Mouse (Mus musculus): Measurements from ENCODE around the gene Kcna3. TPM values are rescaled to one million over a fixed set of nuclear protein-coding genes. Genes with fewer than 3 reads are reported as not detected.

Gene Kcna3
- 0.51 and 0.76 TPM in 2 replicates for polyA plus RNA-seq (2012; rRNA removed)
- 0.58 and 1.1 TPM in 2 replicates for polyA plus RNA-seq (2014; fragmentation: Nextera tagmentation; extraction: Ambion mirVana)

- peak within 1 kb of the TSS; percentile 59 for H3K4me2 ChIP-seq (ENCODE audit: low read depth)
- H3K27ac ChIP-seq: no peak within 1 kb of the TSS
- H3K36me3 ChIP-seq (replicated peaks; ENCODE audit: control insufficient read depth, insufficient read depth, low read depth): no peaks in the 10 kb centered on the region
- H3K9ac ChIP-seq (replicated peaks): no peak within 1 kb of the TSS
- WGBS (ENCODE audit: insufficient replicate concordance): under 1% methylated on average over 56 of the region's 80 CpGs
- no peaks in the 10 kb centered on the region for H3K9me3 ChIP-seq (ENCODE audit: control insufficient read depth, low read length)
- peaks cover 29% of the 10 kb centered on the region for H3K27me3 ChIP-seq (ENCODE audit: control insufficient read depth, insufficient read depth, low read length)
- TF ChIP-seq CTCF (IDR thresholded peaks at IDR 0.05; ENCODE audit: low read depth) (no peak), EP300 (IDR thresholded peaks at IDR 0.05; ENCODE audit: low read depth) (no peak)
- H3K4me1 ChIP-seq (replicated peaks; ENCODE audit: control insufficient read depth in 2 of 2, insufficient read depth in 2 of 2, low read length in 1 of 2): 0 out of 4 replicates have a peak, but pooled peaks cover 0 to 2% of the 10 kb centered on the region in 2 experiments
- ATAC-seq (ENCODE audit: insufficient read depth): peak; percentile 83
- DNase-seq (ENCODE audit: low read depth in 3 of 3, low spot score in 3 of 3): peak in 2 of 3 experiments; percentile 6 to 7
- H3K4me3 ChIP-seq (ENCODE audit: insufficient read depth in 1 of 2, low read depth in 2 of 2, low read length in 2 of 2): peak within 1 kb of the TSS; percentile 55 to 59
Measured at GRCm38 (mm10) chr3:107035521-107036457, at the start of gene Kcna3. Gene Kcna3, plus strand, starts transcription at chr3:107036169.

DNA sequence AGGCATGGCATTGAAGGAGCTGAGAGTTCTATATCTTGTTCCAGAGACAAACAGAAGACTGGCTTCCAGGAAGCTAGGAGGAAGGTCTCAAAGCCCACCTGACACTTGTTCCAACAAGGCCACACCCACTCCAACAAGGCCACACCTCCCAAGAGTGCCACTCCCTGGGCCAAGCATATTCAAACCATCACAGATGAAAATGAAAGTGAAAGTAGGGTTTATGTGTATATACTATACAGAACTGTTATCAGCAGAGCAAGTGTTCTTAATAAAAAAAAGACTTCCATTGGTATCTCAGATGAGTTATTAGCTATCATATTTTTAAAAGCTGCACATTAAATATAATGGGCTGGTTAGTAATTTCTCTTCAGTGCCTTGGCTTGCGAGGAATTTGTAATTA, 44.6 kb upstream of the Kcna3 start:
- H3K4me3 ChIP-seq (ENCODE audit: insufficient read depth in 1 of 2, low read depth in 2 of 2, low read length in 2 of 2): no peak overlapping the region
- H3K36me3 ChIP-seq (replicated peaks; ENCODE audit: control insufficient read depth, insufficient read depth, low read depth): no peaks in the 10 kb centered on the region
- no peaks in the 10 kb centered on the region for H3K27me3 ChIP-seq (ENCODE audit: control insufficient read depth, insufficient read depth, low read length)
- no peaks in the 10 kb centered on the region for H3K9me3 ChIP-seq (ENCODE audit: control insufficient read depth, low read length)
- H3K27ac ChIP-seq: no peak overlapping the region
- no peak overlapping the region for H3K9ac ChIP-seq (replicated peaks)
- no peak for TF ChIP-seq EP300 (IDR thresholded peaks at IDR 0.05; ENCODE audit: low read depth)
- TF ChIP-seq CTCF (IDR thresholded peaks at IDR 0.05; ENCODE audit: low read depth): no peak
- no peaks in the 10 kb centered on the region for H3K4me1 ChIP-seq (replicated peaks; ENCODE audit: control insufficient read depth in 2 of 2, insufficient read depth in 2 of 2, low read length in 1 of 2)
- 71% methylated on average over 1 of the region's 1 CpGs for WGBS (ENCODE audit: insufficient replicate concordance)
- H3K4me2 ChIP-seq (ENCODE audit: low read depth): no peak overlapping the region
- DNase-seq (ENCODE audit: low read depth in 3 of 3, low spot score in 3 of 3): no peak
- no peak for ATAC-seq (ENCODE audit: insufficient read depth)

- TF ChIP-seq EP300 (IDR thresholded peaks at IDR 0.05; ENCODE audit: low read depth): no peak
- no peak for TF ChIP-seq CTCF (IDR thresholded peaks at IDR 0.05; ENCODE audit: low read depth)
- DNase-seq (ENCODE audit: low read depth in 3 of 3, low spot score in 3 of 3) (no peak), ATAC-seq (ENCODE audit: insufficient read depth) (no peak)
- Histone ChIP-seq H3K4me1 (replicated peaks; ENCODE audit: control insufficient read depth in 2 of 2, insufficient read depth in 2 of 2, low read length in 1 of 2) (no peaks in the 10 kb centered on the region), H3K4me3 (ENCODE audit: insufficient read depth in 1 of 2, low read depth in 2 of 2, low read length in 2 of 2) (no peak overlapping the region), H3K9me3 (ENCODE audit: control insufficient read depth, low read length) (no peaks in the 10 kb centered on the region), H3K9ac (replicated peaks) (no peak overlapping the region), H3K4me2 (ENCODE audit: low read depth) (no peak overlapping the region), H3K36me3 (replicated peaks; ENCODE audit: control insufficient read depth, insufficient read depth, low read depth) (no peaks in the 10 kb centered on the region), H3K27ac (no peak overlapping the region), H3K27me3 (ENCODE audit: control insufficient read depth, insufficient read depth, low read length) (no peaks in the 10 kb centered on the region)
- 53% methylated on average over 1 of the region's 1 CpGs for whole genome bisulfite sequencing (ENCODE audit: insufficient replicate concordance)
Measured at GRCm38 (mm10) chr3:106995347-106995746, 40.6 kb upstream of the Kcna3 start.

GRCm38 (mm10) chr3:106996186-106996585, 39.8 kb upstream of the Kcna3 start:
- Histone ChIP-seq H3K27me3 (ENCODE audit: control insufficient read depth, insufficient read depth, low read length) (no peaks in the 10 kb centered on the region), H3K4me3 (ENCODE audit: insufficient read depth in 1 of 2, low read depth in 2 of 2, low read length in 2 of 2) (no peak overlapping the region), H3K27ac (no peak overlapping the region), H3K9me3 (ENCODE audit: control insufficient read depth, low read length) (no peaks in the 10 kb centered on the region), H3K4me1 (replicated peaks; ENCODE audit: control insufficient read depth in 2 of 2, insufficient read depth in 2 of 2, low read length in 1 of 2) (no peaks in the 10 kb centered on the region), H3K36me3 (replicated peaks; ENCODE audit: control insufficient read depth, insufficient read depth, low read depth) (no peaks in the 10 kb centered on the region), H3K9ac (replicated peaks) (no peak overlapping the region), H3K4me2 (ENCODE audit: low read depth) (no peak overlapping the region)
- ATAC-seq (ENCODE audit: insufficient read depth): no peak
- WGBS (ENCODE audit: insufficient replicate concordance): 22% methylated on average over 2 of the region's 2 CpGs
- TF ChIP-seq EP300 (IDR thresholded peaks at IDR 0.05; ENCODE audit: low read depth) (no peak), CTCF (IDR thresholded peaks at IDR 0.05; ENCODE audit: low read depth) (no peak)
- no peak for DNase-seq (ENCODE audit: low read depth in 3 of 3, low spot score in 3 of 3)

DNA sequence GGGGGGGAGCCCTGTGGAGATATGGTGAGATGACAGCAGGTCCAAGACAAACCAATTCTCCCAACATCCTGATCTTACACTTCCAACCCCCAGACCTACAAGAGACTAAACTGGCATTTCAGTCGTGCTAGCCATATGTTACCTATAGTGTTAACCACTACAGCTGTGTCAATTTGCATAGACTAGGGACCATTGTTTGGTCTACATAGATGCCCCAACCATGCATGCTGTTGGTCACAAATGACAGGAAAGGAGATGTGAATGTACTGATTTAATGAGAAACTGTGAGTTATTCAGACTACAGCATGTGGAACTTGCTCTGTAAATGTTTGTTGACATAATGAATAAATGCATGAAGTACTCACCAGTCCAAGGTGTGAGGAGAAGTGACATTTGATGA, 37.6 kb upstream of the Kcna3 start:
- H3K27me3 ChIP-seq (ENCODE audit: control insufficient read depth, insufficient read depth, low read length): no peaks in the 10 kb centered on the region
- 43% methylated on average over 1 of the region's 1 CpGs for WGBS (ENCODE audit: insufficient replicate concordance)
- H3K36me3 ChIP-seq (replicated peaks; ENCODE audit: control insufficient read depth, insufficient read depth, low read depth): no peaks in the 10 kb centered on the region
- H3K9me3 ChIP-seq (ENCODE audit: control insufficient read depth, low read length): no peaks in the 10 kb centered on the region
- H3K9ac ChIP-seq (replicated peaks): no peak overlapping the region
- DNase-seq (ENCODE audit: low read depth in 3 of 3, low spot score in 3 of 3) (no peak), ATAC-seq (ENCODE audit: insufficient read depth) (no peak)
- TF ChIP-seq EP300 (IDR thresholded peaks at IDR 0.05; ENCODE audit: low read depth) (no peak), CTCF (IDR thresholded peaks at IDR 0.05; ENCODE audit: low read depth) (no peak)
- no peaks in the 10 kb centered on the region for H3K4me1 ChIP-seq (replicated peaks; ENCODE audit: control insufficient read depth in 2 of 2, insufficient read depth in 2 of 2, low read length in 1 of 2)
- no peak overlapping the region for H3K27ac ChIP-seq
- H3K4me2 ChIP-seq (ENCODE audit: low read depth): no peak overlapping the region
- no peak overlapping the region for H3K4me3 ChIP-seq (ENCODE audit: insufficient read depth in 1 of 2, low read depth in 2 of 2, low read length in 2 of 2)
